Mouse (Mus musculus) bone marrow macrophage, adult 2 months (primary cell): Measurements from ENCODE around the gene Taf10. TPM values are rescaled to one million over a fixed set of nuclear protein-coding genes. Genes with fewer than 3 reads are reported as not detected.
A peak's percentile ranks its signal among the peaks of the same experiment; 100 is the strongest.

ENCODE experiments used
- H3K27ac ChIP-seq: 2 replicates; pipeline ENCODE4 v1.5.1; 2012; ENCODE audit warnings: low read depth, low read length; ENCODE audit not compliant: insufficient read depth
- H3K4me1 ChIP-seq: 2 replicates; pipeline ENCODE4 v1.6.1; 2012; ENCODE audit warnings: low read length; ENCODE audit not compliant: control insufficient read depth, insufficient read depth
- H3K4me3 ChIP-seq: 2 replicates; pipeline ENCODE4 v1.5.1; 2012; ENCODE audit warnings: mild to moderate bottlenecking, low read length, moderate library complexity; ENCODE audit not compliant: insufficient read depth
- CTCF ChIP-seq: IDR thresholded peaks from 2 replicates; pipeline ENCODE4 v1.5.1; 2012; ENCODE audit warnings: low read depth, mild to moderate bottlenecking, low read length, moderate library complexity
- POLR2A ChIP-seq: IDR thresholded peaks from 2 replicates; pipeline ENCODE4 v1.6.1; 2012; ENCODE audit warnings: mild to moderate bottlenecking, low read depth, low read length, borderline replicate concordance
- polyA plus RNA-seq: library from polyadenylated mRNA; stranded (reverse); fragments of >200 nt; gene quantifications from 2 replicates; pipeline ENCODE4 v1.2.4, GENCODE M21; 2012; ENCODE audit not compliant: missing spikeins, insufficient read depth, insufficient read length

The Taf10 gene
- polyA plus RNA-seq = 120 and 133 TPM in 2 replicates

DNA sequence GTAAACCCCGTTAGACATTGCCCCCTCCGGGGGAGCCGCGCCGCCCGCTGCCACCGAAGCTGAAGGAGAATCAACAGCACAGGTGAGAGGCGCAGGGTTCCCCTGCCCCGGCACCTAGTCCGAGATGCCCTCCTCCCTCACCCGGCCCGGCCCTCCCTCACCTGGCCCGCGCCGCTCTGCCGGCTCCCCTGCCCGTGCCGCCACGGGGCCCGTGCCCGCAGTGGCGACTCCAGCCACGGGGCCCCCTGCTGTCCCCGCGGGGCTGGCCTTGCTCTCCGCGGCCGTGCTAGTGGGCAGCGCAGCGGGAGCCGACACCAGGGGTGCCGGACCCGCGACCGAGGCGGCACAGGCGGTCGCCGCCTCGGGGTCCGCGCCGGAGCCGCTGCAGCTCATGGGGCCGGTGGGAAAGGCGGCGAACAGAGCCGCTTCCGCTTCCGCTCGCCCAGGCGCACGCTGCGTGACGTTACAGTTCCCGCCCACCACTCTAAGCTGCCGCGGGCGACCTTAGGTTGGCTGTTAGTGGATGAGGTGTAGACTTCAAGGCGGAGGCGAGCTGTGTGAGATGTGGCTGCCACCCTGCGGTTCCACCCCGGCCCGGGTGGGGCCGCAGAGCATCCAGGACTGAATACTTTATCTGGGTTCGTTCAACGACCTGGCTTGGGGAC is at the start of gene Taf10:
Gene Taf10, minus strand, starts transcription at position 436 of the 665 bp plus-strand sequence.
- peak within 1 kb of the TSS; percentile 51 for H3K27ac ChIP-seq
- H3K4me1 ChIP-seq = peaks cover 25% of the 10 kb centered on the region
- peak within 1 kb of the TSS; percentile 96 for H3K4me3 ChIP-seq
- TF ChIP-seq POLR2A (no peak), CTCF (no peak)

DNA sequence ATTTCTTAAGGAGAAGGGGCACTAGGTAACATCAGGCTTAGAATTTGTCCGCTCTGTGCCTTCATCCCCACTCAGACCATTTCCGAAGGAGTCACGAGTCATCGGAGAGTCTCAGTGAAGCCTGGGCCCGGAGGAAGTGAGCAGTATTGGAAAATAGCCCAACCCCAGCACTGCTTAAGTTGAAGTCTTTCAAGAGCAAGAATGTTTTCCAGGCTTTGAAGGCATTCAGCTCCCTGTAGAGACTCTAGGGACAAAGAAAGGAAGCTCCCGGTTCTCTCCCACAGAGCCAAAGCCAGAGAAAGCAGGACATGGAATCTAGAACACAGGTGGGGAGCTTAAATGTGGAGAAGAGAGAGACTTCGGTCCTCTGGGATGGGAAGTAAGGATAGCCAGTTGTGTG is 49.5 kb upstream of the Taf10 start:
- Histone ChIP-seq H3K4me1 (0 out of 2 replicates have a peak, but pooled peaks cover 2% of the 10 kb centered on the region), H3K4me3 (no peak overlapping the region), H3K27ac (no peak overlapping the region)
- TF ChIP-seq POLR2A (no peak), CTCF (no peak)

DNA sequence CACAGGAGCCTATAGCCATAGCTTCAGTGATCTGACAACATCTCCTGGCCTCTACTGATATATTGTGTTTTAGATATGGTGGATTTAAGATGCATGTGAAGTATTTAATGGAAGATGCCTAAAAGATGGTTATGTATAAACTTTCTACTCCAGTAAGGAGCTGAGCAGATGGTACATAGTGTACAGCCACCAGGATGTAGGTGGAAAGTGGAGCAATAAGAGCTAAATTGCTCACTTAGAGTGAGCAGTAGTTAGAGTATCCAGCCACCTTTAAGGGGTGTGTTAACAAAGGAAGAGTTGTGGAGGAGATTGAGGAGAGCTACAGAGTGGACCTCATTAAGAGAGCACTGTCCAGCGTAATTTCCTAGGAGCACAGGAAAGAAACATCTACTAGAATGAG is 47.0 kb upstream of the Taf10 start:
- no peak overlapping the region for H3K4me3 ChIP-seq
- TF ChIP-seq CTCF (no peak), POLR2A (no peak)
- no peak overlapping the region for H3K27ac ChIP-seq
- H3K4me1 ChIP-seq = 0 out of 2 replicates have a peak, but pooled peaks cover 2% of the 10 kb centered on the region

DNA sequence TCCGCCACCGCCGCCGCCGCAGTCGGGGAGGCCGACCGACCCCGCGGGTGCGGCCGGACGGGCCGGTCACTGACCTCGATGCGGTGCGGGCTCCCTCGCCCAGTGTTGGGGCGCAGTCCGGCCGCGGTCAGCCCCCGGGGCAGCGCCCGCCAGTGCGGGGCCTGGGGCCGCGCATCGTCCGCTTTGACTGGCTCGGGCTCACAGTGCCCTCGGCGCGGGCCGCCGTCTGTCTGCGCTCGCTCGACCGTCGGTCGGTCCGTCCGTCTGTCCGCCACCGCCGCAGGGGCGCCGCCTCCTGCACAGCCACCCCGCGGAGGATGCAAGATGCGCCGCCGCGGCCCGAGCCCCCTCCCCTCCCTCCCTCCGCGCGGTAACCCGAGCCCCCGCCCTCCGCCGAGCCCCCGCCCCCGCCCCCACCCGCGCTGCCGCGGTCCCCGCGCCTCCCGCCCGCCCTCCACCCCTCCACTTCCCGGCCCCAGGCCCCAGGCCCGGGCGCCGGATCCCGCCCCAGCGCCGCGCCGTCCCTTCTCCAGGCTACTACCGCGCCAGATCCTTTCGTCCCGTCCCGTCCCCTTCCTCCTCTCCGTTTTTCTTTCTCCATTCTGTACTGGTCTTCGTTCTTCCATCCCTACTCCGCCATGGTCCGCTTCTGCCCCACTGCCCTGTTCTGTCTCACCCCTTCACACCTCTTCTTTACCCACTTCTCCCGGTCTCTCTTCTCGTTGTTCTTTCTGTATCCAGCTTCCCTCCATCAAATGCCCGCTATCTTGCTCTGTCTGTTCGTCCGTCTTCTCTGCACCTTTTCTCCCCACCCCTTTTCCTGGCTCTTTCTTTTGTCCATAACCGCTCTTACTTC is 43.4 kb upstream of the Taf10 start, which contains the start of gene Dchs1:
Gene Dchs1, minus strand, starts transcription at position 370 of the 856 bp plus-strand sequence.
- TF ChIP-seq POLR2A (no peak), CTCF (no peak)
- Histone ChIP-seq H3K27ac (no peak within 1 kb of the TSS), H3K4me1 (no peaks in the 10 kb centered on the region), H3K4me3 (peak within 1 kb of the TSS; percentile 44)

DNA sequence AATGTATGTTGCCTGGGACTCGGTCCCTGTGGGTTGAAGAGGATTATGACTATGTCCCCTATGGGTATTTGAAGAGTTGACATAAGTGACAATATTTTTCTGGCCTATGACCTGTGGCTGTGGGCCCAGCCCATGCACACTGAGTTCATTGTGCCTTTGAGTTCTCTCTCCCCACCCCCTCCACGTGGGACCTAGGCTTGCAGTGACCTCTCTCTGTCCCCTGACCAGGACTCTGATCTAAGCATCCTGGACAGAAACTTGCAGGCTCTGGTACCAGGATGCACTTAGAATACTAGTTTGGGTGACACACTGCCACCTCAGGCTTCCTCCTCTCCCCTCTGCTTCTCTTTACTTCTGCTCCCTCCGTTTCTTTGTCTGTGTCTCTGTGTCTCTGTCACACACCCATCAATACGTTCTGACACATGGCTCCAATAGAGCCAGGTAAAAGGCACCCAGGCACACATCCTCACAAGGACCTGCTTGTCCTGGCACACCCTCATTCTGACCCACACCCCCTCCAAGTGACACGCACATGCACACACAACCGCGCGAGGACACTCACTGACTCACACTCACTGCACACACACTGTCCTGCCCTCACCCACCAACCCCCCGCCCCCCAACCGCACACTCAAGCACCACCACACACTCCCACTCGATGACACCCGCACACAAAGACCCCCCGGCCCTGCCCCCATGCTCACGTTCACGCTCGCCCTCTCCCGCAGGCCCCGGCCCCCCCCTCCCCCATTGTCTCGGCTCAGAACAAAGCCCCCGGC is 42.5 kb upstream of the Taf10 start:
- H3K4me1 ChIP-seq = no peaks in the 10 kb centered on the region
- no peak for TF ChIP-seq POLR2A
- no peak for TF ChIP-seq CTCF
- no peak overlapping the region for H3K27ac ChIP-seq
- H3K4me3 ChIP-seq = no peak overlapping the region

DNA sequence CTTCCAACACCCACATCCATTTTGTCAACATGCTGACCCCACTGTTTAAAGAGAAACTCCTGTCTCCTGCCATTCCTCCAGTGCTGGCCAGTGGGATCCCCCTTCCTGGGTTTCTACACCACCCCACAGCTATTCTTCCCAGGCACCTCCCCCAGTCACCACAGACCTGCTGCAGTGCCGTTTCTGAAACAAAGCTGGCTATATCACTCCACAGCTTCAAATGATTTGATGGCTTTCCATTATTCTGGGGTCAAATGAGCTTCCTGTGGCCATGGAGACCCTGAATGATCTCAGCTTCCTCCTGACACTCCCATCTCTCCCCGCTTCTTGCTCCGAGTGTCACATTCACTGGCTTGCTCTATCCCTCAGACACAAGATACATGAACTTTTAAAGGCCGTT is 40.4 kb upstream of the Taf10 start:
- Histone ChIP-seq H3K4me3 (no peak overlapping the region), H3K4me1 (peaks cover 5% of the 10 kb centered on the region), H3K27ac (no peak overlapping the region)
- no peak for TF ChIP-seq CTCF
- TF ChIP-seq POLR2A = no peak

DNA sequence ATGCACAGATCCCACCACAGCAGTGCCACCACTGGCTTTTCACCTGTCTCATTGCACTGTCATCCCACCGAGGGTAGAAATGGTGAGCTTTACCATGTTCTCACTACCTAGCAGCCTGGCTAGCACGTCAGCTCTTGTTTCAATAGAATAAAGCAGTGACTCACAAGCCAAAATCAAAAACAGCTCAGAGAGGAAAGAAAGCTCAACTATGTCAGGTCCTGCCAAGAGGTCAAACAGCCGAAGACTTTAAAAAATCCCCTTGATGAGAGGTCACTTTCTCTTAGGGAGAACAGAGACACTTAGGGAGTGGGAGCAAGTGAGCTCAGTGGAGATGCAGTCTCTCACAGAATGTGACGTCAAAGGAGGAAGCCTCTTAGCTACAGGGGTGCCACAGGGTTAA is 39.7 kb upstream of the Taf10 start:
- H3K4me1 ChIP-seq = peaks cover 10% of the 10 kb centered on the region
- no peak overlapping the region for H3K27ac ChIP-seq
- no peak overlapping the region for H3K4me3 ChIP-seq
- no peak for TF ChIP-seq CTCF
- no peak for TF ChIP-seq POLR2A

DNA sequence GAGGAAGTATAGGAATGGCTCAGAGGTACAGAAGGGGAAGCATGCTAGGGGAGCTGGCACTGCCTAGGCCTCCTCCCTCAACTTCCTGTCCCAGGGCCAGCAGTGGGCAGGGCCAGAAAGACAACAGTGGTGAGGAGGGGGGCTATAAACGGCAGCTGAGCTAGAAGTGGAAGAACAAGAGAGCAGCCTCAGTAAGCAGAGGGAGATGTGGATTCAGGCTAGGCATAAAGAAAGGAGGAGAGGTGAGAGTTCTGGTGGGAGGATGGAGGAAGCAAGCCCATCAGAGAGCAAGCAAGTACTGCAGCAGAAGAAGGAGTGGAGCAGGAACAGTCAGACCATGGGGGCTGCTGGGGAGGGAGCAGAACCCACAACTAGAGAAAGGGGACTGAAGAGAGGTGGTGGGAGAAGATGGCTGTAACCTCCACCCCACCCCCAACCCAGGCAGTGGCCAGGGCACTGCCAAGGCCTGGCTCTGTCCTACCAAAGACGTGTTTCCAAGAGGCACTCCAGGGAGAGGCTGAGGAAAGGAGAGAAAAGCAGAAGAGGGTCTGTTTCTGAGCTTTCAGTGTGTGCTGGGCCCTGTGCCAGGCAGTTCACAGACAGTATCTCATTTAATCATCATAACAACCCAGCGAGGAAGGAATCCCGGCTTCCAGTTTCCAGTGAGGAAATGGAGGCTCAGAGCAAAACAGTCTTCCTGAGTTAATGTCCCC is 34.5 kb upstream of the Taf10 start:
- peak overlapping the region; percentile 88 for H3K27ac ChIP-seq
- peaks cover 27% of the 10 kb centered on the region for H3K4me1 ChIP-seq
- no peak for TF ChIP-seq POLR2A
- TF ChIP-seq CTCF = no peak
- peak overlapping the region; percentile 16 for H3K4me3 ChIP-seq
